Mouse (Mus musculus) heart, adult 18-20 months (tissue): ENCODE results near the gene Kmt5a. TPM values are rescaled to one million over a fixed set of nuclear protein-coding genes. Genes with fewer than 3 reads are reported as not detected.

ENCODE experiments used
- microRNA-seq, 2 experiments: library from miRNA; unstranded; fragments of <30 nt; microRNA quantifications; one replicate each; pipeline ENCODE4 v1.2.0; 2022
- total RNA-seq, 2 experiments: library from RNA; stranded (reverse); gene quantifications; 2 replicates each; pipeline ENCODE4 v1.2.3; 2021

Kmt5a gene
- total RNA-seq, 2 experiments from 2014 or later: 205 to 229 TPM

Small RNAs within 50 kb of the gene (microRNA-seq; reads per million reads assigned to microRNA genes)
- gene Gm27486: 1.1 to 1.4 reads per million in 2 experiments

Other genes starting within 250 kb of the Kmt5a start
- 10 to 100 TPM; 36.8 to 38.9 TPM for gene Pitpnm2, start 190.2 kb upstream of the Kmt5a start, total RNA-seq
- gene Mphosph9, start 112.0 kb upstream of the Kmt5a start, total RNA-seq: 1 to 10 TPM; 3.9 to 5.5 TPM
- gene 2810006K23Rik, start 111.8 kb upstream of the Kmt5a start, total RNA-seq: 10 to 100 TPM; 12.4 to 14.4 TPM
- 100 to 1,000 TPM; 148 to 156 TPM for gene Cdk2ap1, start 76.8 kb upstream of the Kmt5a start, total RNA-seq
- 10 to 100 TPM; 61.1 to 66.0 TPM for gene Sbno1, start 13.9 kb upstream of the Kmt5a start, total RNA-seq
- gene Rilpl2, start 38.4 kb downstream of the Kmt5a start, total RNA-seq: 1 to 10 TPM; 6.9 to 7.1 TPM
- gene Snrnp35, start 43.2 kb downstream of the Kmt5a start, total RNA-seq: 10 to 100 TPM; 14.0 to 14.2 TPM
- 100 to 1,000 TPM; 174 to 192 TPM for gene Rilpl1, start 91.5 kb downstream of the Kmt5a start, total RNA-seq
- 100 to 1,000 TPM; 173 to 185 TPM for gene Tmed2, start 100.8 kb downstream of the Kmt5a start, total RNA-seq
- gene Ddx55, start 112.9 kb downstream of the Kmt5a start, total RNA-seq: 1 to 10 TPM; 4.8 to 5.2 TPM
- gene Eif2b1, start 139.2 kb downstream of the Kmt5a start, total RNA-seq: 10 to 100 TPM; 26.7 to 26.8 TPM
- gene Gtf2h3, start 139.2 kb downstream of the Kmt5a start, total RNA-seq: 10 to 100 TPM; 18.3 to 20.2 TPM
- 10 to 100 TPM; 52.0 to 65.0 TPM for gene Atp6v0a2, start 188.6 kb downstream of the Kmt5a start, total RNA-seq